ENCODE assay signal across 27 mouse cellular contexts in the genomic region with DNA sequence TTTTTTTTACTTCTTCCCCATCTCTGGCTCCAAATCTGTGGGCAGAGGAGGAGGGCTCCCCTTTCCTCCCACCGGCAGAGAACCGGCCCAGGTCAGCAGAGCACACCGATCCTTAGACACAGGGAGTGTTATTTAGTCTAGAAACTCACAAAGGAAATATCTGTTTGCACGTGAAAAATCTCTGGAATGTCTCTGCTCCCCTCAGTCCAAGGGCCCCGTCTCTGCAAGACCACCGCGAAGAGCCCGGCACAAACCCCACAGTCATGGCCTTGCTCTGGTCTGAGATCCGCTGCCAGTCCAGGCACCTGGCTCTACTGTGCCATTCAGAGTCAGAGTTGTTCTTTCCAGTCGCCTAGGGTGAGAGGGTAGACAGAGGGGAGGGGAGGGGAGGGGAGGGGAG.
DNase-seq lines count a peak whose midpoint lies in the region; ATAC-seq and TF ChIP-seq lines count a peak whose summit lies in the region.
"Had no signal": no experiment of that assay in that cellular context is flagged by ENCODE, and none has a peak within 500 bp of the region (broad histone marks: within the 10 kb centered on the region; RNA-seq: fewer than 3 reads in every experiment).

No protein-coding gene starts in this region.

- peaks cover 30% of the 10 kb centered on the region for H3K4me1 ChIP-seq in forebrain, embryonic 10.5 days
- no peaks in the 10 kb centered on the region for H3K4me1 ChIP-seq in forebrain, postnatal 0 days (ENCODE audit: insufficient read depth)
- H3K4me1 ChIP-seq in intestine, embryonic 16.5 days (ENCODE audit: control insufficient read depth, insufficient read depth, low read length) = no peaks in the 10 kb centered on the region
- no peaks in the 10 kb centered on the region for H3K4me1 ChIP-seq in intestine, postnatal 0 days (replicated peaks; ENCODE audit: control insufficient read depth, insufficient read depth, low read length)
- H3K4me1 ChIP-seq in embryonic facial prominence, embryonic 13.5 days = peaks cover 42% of the 10 kb centered on the region
- H3K4me1 ChIP-seq: liver, embryonic 12.5 days; midbrain, embryonic 13.5 days had no signal

- no peak for ATAC-seq in forebrain, postnatal 0 days
- no peak for ATAC-seq in intestine, embryonic 16.5 days
- ATAC-seq in intestine, postnatal 0 days = no peak
- ATAC-seq in embryonic facial prominence, embryonic 13.5 days (ENCODE audit: insufficient number of reproducible peaks, insufficient read depth, low FRiP score, low TSS enrichment, low read depth) = no peak
- ATAC-seq in cerebellum, adult (ENCODE audit: insufficient number of reproducible peaks, low FRiP score, low TSS enrichment) = no peak
- ATAC-seq: forebrain, embryonic 15.5 days; liver, embryonic 12.5 days; midbrain, embryonic 13.5 days had no signal

- no peak overlapping the region for H3K4me3 ChIP-seq in forebrain, embryonic 10.5 days
- no peak overlapping the region for H3K4me3 ChIP-seq in forebrain, postnatal 0 days (ENCODE audit: low read depth, low read length)
- H3K4me3 ChIP-seq in intestine, embryonic 16.5 days (ENCODE audit: low read length) = no peak overlapping the region
- H3K4me3 ChIP-seq in intestine, postnatal 0 days (ENCODE audit: low read depth, low read length) = no peak overlapping the region
- no peak overlapping the region for H3K4me3 ChIP-seq in embryonic facial prominence, embryonic 13.5 days
- H3K4me3 ChIP-seq: forebrain, embryonic 15.5 days; heart, embryonic 15.5 days; liver, embryonic 12.5 days; megakaryocyte, embryonic 14.5 days; midbrain, embryonic 13.5 days; neural tube, embryonic 15.5 days had no signal

- 56% methylated on average over 10 of the region's 10 CpGs for WGBS in forebrain, embryonic 10.5 days
- WGBS in forebrain, postnatal 0 days = 66% methylated on average over 9 of the region's 10 CpGs
- 29% methylated on average over 9 of the region's 10 CpGs for WGBS in intestine, embryonic 16.5 days
- WGBS in intestine, postnatal 0 days = 39% methylated on average over 10 of the region's 10 CpGs
- 22% methylated on average over 9 of the region's 10 CpGs for WGBS in embryonic facial prominence, embryonic 13.5 days

- H3K27ac ChIP-seq in forebrain, embryonic 10.5 days = 0 out of 2 replicates have a peak overlapping the region, but pooled peaks have one; percentile 35
- H3K27ac ChIP-seq in forebrain, postnatal 0 days (ENCODE audit: low read depth, low read length) = no peak overlapping the region
- H3K27ac ChIP-seq in intestine, embryonic 16.5 days (ENCODE audit: low read length) = peak overlapping the region; percentile 24; the same call in 1 of the 2 replicates
- H3K27ac ChIP-seq in intestine, postnatal 0 days (ENCODE audit: low read depth, low read length) = no peak overlapping the region
- H3K27ac ChIP-seq in embryonic facial prominence, embryonic 13.5 days = 0 out of 2 replicates have a peak overlapping the region, but pooled peaks have one; percentile 13
- H3K27ac ChIP-seq: forebrain, embryonic 15.5 days; heart, embryonic 15.5 days; hindbrain, embryonic 14.5 days; liver, embryonic 12.5 days; midbrain, embryonic 13.5 days; neural tube, embryonic 15.5 days had no signal

- no peak for TF ChIP-seq CTCF in forebrain, postnatal 0 days (IDR thresholded peaks at IDR 0.05; ENCODE audit: low read depth)
- TF ChIP-seq CTCF in intestine, postnatal 0 days (IDR thresholded peaks at IDR 0.05; ENCODE audit: low read depth) = no peak

- DNase-seq in forebrain, embryonic 10.5 days (ENCODE audit: extremely low spot score, low spot score) = no peak
- no peak for DNase-seq in forebrain, postnatal 0 days
- DNase-seq in natural killer cell, adult 2 months (ENCODE audit: low spot score in 2 of 2) = no peak
- DNase-seq: adrenal gland, adult 8-10 months; cerebellum, adult 9-10 months; cerebellum, postnatal 36 days; heart, postnatal 36 days; kidney, adult 8-10 months; kidney, postnatal 14 days; layer of hippocampus, adult 9-11 months; liver, postnatal 0 days; lung, postnatal 36 days; right cerebral cortex, postnatal 25 days; thymus, adult 18-20 months; thymus, postnatal 25 days had no signal

- no peaks in the 10 kb centered on the region for H3K9me3 ChIP-seq in forebrain, embryonic 10.5 days
- H3K9me3 ChIP-seq in forebrain, postnatal 0 days (ENCODE audit: low read length) = no peaks in the 10 kb centered on the region
- H3K9me3 ChIP-seq in intestine, embryonic 16.5 days (ENCODE audit: control insufficient read depth, low read length) = no peaks in the 10 kb centered on the region; the same call in 1 of the 2 replicates
- H3K9me3 ChIP-seq in intestine, postnatal 0 days (ENCODE audit: control insufficient read depth) = no peaks in the 10 kb centered on the region
- H3K9me3 ChIP-seq in embryonic facial prominence, embryonic 13.5 days = no peaks in the 10 kb centered on the region
- H3K9me3 ChIP-seq: forebrain, embryonic 15.5 days; heart, embryonic 15.5 days; liver, embryonic 12.5 days; midbrain, embryonic 13.5 days; neural tube, embryonic 15.5 days had no signal

- H3K9ac ChIP-seq in forebrain, postnatal 0 days = no peak overlapping the region
- no peak overlapping the region for H3K9ac ChIP-seq in intestine, embryonic 16.5 days (ENCODE audit: low read depth, low read length)
- no peak overlapping the region for H3K9ac ChIP-seq in intestine, postnatal 0 days (ENCODE audit: low read depth, low read length)
- H3K9ac ChIP-seq in embryonic facial prominence, embryonic 13.5 days = no peak overlapping the region
- H3K9ac ChIP-seq: forebrain, embryonic 15.5 days; heart, embryonic 15.5 days; hindbrain, embryonic 14.5 days; liver, embryonic 12.5 days; liver, postnatal 0 days; midbrain, embryonic 13.5 days; neural tube, embryonic 15.5 days had no signal

- no peak overlapping the region for H3K4me2 ChIP-seq in forebrain, postnatal 0 days (ENCODE audit: low read depth)
- no peak overlapping the region for H3K4me2 ChIP-seq in intestine, embryonic 16.5 days (ENCODE audit: low read depth, low read length)
- no peak overlapping the region for H3K4me2 ChIP-seq in intestine, postnatal 0 days (replicated peaks; ENCODE audit: low read depth)
- no peak overlapping the region for H3K4me2 ChIP-seq in embryonic facial prominence, embryonic 13.5 days
- H3K4me2 ChIP-seq: forebrain, embryonic 15.5 days; heart, embryonic 15.5 days; hindbrain, embryonic 14.5 days; liver, embryonic 12.5 days; midbrain, embryonic 13.5 days; neural tube, embryonic 15.5 days had no signal

- H3K36me3 ChIP-seq in forebrain, embryonic 10.5 days (replicated peaks) = no peaks in the 10 kb centered on the region
- H3K36me3 ChIP-seq in forebrain, postnatal 0 days (ENCODE audit: insufficient read depth) = no peaks in the 10 kb centered on the region
- H3K36me3 ChIP-seq in intestine, embryonic 16.5 days (ENCODE audit: control insufficient read depth, insufficient read depth, low read length) = no peaks in the 10 kb centered on the region
- no peaks in the 10 kb centered on the region for H3K36me3 ChIP-seq in intestine, postnatal 0 days (ENCODE audit: control insufficient read depth, insufficient read depth)
- no peaks in the 10 kb centered on the region for H3K36me3 ChIP-seq in embryonic facial prominence, embryonic 13.5 days
- H3K36me3 ChIP-seq: forebrain, embryonic 15.5 days; G1E; heart, embryonic 15.5 days; liver, embryonic 12.5 days; midbrain, embryonic 13.5 days; neural tube, embryonic 15.5 days had no signal

- H3K27me3 ChIP-seq in forebrain, embryonic 10.5 days (ENCODE audit: poor library complexity, severe bottlenecking) = 0 out of 2 replicates have a peak, but pooled peaks cover 3% of the 10 kb centered on the region
- no peaks in the 10 kb centered on the region for H3K27me3 ChIP-seq in forebrain, postnatal 0 days (ENCODE audit: insufficient read depth, low read length)
- H3K27me3 ChIP-seq in intestine, embryonic 16.5 days (replicated peaks; ENCODE audit: control insufficient read depth, insufficient read depth, low read length) = no peaks in the 10 kb centered on the region
- no peaks in the 10 kb centered on the region for H3K27me3 ChIP-seq in intestine, postnatal 0 days (replicated peaks; ENCODE audit: control insufficient read depth, insufficient read depth, low read length)
- H3K27me3 ChIP-seq in embryonic facial prominence, embryonic 13.5 days = no peaks in the 10 kb centered on the region
- H3K27me3 ChIP-seq: forebrain, embryonic 15.5 days; heart, embryonic 15.5 days; midbrain, embryonic 13.5 days; neural tube, embryonic 15.5 days had no signal

Comparison
In these comparisons a context has a peak if more than half of its experiments do, and no peak if none do; other contexts are left out.
1. H3K27ac ChIP-seq: peak in forebrain, embryonic 10.5 days (single experiment), intestine, embryonic 16.5 days (single experiment) and embryonic facial prominence, embryonic 13.5 days (single experiment); none in forebrain, postnatal 0 days (single experiment) and intestine, postnatal 0 days (single experiment).